Mouse (Mus musculus) heart, adult 18-20 months (tissue): Measurements from ENCODE around the gene Dnmbp. TPM values are rescaled to one million over a fixed set of nuclear protein-coding genes. Genes with fewer than 3 reads are reported as not detected.

ENCODE experiments used
- DNase-seq, 2 experiments: peaks; one replicate each; pipeline ENCODE4 v3.0.0; 2021 to 2022; ENCODE audit warnings: mixed read lengths in 1 of 2
- total RNA-seq, 2 experiments: library from RNA; stranded (reverse); gene quantifications; 2 replicates each; pipeline ENCODE4 v1.2.3; 2021

The Dnmbp gene
- total RNA-seq, 2 experiments from 2014 or later = 9.0 to 10.0 TPM

- DNase-seq = no peak
Measured at GRCm38 (mm10) chr19:43949111-43949810, 9.3 kb upstream of the Dnmbp start.

GRCm38 (mm10) chr19:43944566-43944965, 4.6 kb upstream of the Dnmbp start:
- no peak for DNase-seq

- DNase-seq = no peak
Measured at GRCm38 (mm10) chr19:43943076-43943475, 3.1 kb upstream of the Dnmbp start.

GRCm38 (mm10) chr19:43939171-43939768, 721 bp downstream of the Dnmbp start:
- DNase-seq = peak in 1 of 2 experiments; percentile 54

GRCm38 (mm10) chr19:43938355-43938754, 1.6 kb downstream of the Dnmbp start:
- DNase-seq = no peak

GRCm38 (mm10) chr19:43930926-43931325, 9.1 kb downstream of the Dnmbp start:
- no peak for DNase-seq

GRCm38 (mm10) chr19:43930366-43930765, 9.6 kb downstream of the Dnmbp start:
- DNase-seq = no peak

GRCm38 (mm10) chr19:43929869-43930268, 10.1 kb downstream of the Dnmbp start:
- DNase-seq = no peak

- DNase-seq = no peak
Measured at GRCm38 (mm10) chr19:43927967-43928366, 12.0 kb downstream of the Dnmbp start.

- DNase-seq = no peak
Measured at GRCm38 (mm10) chr19:43927057-43927456, 12.9 kb downstream of the Dnmbp start.

- no peak for DNase-seq
Measured at GRCm38 (mm10) chr19:43926141-43926987, 13.6 kb downstream of the Dnmbp start.

- no peak for DNase-seq
Measured at GRCm38 (mm10) chr19:43924361-43924760, 15.6 kb downstream of the Dnmbp start.

- DNase-seq = no peak
Measured at GRCm38 (mm10) chr19:43922963-43923362, 17.0 kb downstream of the Dnmbp start.

- DNase-seq = peak in 1 of 2 experiments; percentile 32
Measured at GRCm38 (mm10) chr19:43921410-43921809, 18.6 kb downstream of the Dnmbp start.

- DNase-seq = peak; percentile 54 to 58
Measured at GRCm38 (mm10) chr19:43920453-43921300, 19.3 kb downstream of the Dnmbp start.

- DNase-seq = no peak
Measured at GRCm38 (mm10) chr19:43919841-43920240, 20.1 kb downstream of the Dnmbp start.

- DNase-seq = no peak
Measured at GRCm38 (mm10) chr19:43918834-43919233, 21.2 kb downstream of the Dnmbp start.

- DNase-seq = no peak
Measured at GRCm38 (mm10) chr19:43917763-43918162, 22.2 kb downstream of the Dnmbp start.

GRCm38 (mm10) chr19:43917406-43917691, 22.6 kb downstream of the Dnmbp start:
- no peak for DNase-seq

GRCm38 (mm10) chr19:43916586-43917405, 23.2 kb downstream of the Dnmbp start:
- peak; percentile 38 for DNase-seq

- no peak for DNase-seq
Measured at GRCm38 (mm10) chr19:43915431-43915830, 24.6 kb downstream of the Dnmbp start.
